Mouse (Mus musculus): ENCODE measurements around the gene Gm14862.
A peak's percentile ranks its signal among the peaks of the same experiment; 100 is the strongest.

Gene Gm14862

DNA sequence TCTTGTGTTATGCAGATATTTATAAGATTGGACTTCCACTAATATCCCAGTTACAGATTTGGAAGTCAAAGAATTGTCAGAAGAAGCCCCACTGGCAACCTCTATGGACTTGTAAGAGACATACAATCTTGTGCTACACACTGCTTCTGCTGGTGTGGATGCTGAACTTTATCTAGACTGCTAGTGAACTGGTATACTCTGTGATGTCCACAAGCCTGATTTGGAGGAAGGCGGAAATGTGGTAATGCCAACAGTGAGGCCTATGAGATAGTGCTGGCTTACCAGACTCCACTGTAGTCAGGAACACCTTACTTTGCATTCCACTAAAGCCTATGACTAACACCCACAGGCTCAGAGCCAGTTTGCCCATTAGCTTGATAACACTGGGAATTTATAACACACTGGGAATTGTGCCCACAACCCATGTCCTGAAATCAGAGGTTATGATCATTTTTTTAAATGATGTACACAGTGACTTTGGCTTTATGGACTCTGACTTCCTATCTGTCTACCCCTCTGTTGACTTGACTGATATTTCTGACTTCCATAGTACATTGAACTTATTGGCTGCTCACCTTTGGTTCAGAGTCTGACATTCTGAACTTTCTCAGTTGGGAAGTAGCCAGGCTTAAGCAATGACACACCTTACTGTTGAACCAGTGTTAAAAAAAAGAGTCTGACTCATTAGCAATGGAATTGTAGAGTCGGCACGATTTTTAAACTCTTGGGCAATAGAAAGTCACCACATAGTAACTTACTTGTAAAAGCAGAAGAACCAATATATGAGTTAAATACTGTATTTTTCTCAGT lies 34.1 kb downstream of the Gm14862 start:
- no peak for DNase-seq (ENCODE audit: low read depth, low spot score)

DNA sequence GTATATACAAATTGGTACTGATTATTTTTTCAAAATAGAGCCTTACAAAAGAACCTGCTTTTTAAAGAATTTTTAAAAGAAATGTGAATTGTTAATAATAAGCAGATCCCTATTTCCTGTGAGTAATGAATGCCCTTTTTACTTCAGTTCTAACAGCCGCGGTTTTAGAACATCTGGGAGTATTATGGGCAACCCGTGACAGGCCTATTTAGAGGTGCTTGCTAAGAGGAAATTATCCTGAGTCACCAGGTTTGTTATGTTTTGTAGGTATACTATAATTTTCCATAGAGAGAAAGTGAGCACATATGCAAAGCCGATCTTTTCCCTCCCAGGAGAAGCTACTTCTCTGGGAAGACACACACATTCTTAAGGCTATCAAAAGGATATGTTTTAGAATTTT lies 35.0 kb downstream of the Gm14862 start:
- no peak for DNase-seq (ENCODE audit: low read depth, low spot score)

DNA sequence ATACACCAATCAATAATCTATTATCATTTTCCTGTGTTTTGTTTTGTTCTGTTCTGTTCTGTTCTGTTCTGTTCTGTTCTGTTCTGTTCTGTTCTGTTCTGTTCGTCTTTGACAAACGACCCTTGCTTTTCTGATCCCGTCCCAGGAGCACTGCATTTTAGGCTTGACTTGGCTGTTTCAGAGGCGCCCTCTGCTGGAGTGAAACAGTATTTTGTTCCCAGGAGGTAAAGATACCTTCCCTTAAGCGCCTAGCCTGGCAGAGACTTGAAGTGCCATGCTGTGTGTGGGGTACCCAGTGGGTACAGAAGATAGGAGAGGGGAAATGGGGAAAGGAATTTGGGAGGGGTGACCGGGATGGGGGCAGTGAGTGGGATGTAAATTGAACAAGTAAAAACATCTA lies 35.5 kb downstream of the Gm14862 start:
- peak; percentile 59 for DNase-seq (ENCODE audit: low read depth, low spot score)

DNA sequence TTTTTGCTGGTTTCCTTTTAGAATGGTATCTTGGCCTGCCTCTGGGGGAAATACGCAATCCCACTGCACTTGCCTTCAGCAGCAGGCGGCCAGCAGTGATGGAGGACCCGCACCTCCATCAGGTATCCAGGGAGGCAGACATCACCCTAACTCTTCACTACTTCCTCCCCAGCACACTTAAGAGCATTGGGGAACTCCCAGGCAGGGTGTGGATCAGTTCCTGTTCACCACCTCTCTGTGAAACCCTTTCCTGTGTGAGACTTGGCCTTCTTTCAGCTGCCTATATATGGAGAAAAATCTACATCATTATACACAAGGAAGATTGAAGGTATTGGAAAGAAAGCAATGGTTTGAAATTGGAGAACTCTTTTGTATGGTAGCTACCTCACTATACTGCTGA lies 37.1 kb downstream of the Gm14862 start:
- peak; percentile 55 for DNase-seq (ENCODE audit: low read depth, low spot score)

DNA sequence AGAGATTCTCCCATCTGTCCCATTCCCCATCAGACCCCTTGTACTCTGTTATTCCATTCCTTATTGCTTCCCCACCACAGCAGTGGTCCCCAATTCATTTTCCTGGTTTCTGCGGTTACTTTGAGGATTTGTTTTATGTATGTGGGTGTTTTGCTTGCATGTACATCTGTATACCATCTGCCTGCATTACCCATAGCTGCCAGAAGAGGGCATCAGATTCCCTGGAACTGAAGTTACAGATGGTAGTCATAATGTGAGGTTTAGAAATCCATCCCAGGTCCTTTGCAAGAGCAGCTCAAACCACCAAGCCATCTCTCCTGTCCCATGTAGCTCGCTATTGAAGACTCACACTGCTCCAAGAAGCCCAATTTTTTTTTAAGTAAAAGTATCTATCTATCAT lies 40.5 kb downstream of the Gm14862 start:
- DNase-seq (ENCODE audit: low read depth, low spot score): peak; percentile 27

DNA sequence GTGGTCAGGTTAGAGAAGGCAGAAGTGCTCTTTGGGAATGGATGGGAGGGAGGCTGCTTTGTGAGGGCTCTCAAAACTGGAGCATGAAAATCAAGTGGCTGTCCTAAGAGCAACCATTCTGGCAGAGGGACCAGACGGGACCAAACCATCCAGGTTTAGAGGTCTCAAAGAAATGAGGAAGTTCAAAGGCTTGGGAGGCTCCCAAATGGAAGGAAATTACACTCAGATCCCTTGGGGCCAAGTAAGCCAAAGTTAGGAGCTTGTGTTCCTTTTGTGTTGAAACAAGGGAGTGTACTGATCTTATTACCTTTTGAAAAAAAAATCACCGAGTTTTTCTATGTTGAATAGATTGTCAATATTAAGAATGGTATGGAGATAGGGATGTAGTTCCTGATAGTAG lies 51.6 kb downstream of the Gm14862 start:
- DNase-seq (ENCODE audit: low read depth, low spot score): no peak

DNA sequence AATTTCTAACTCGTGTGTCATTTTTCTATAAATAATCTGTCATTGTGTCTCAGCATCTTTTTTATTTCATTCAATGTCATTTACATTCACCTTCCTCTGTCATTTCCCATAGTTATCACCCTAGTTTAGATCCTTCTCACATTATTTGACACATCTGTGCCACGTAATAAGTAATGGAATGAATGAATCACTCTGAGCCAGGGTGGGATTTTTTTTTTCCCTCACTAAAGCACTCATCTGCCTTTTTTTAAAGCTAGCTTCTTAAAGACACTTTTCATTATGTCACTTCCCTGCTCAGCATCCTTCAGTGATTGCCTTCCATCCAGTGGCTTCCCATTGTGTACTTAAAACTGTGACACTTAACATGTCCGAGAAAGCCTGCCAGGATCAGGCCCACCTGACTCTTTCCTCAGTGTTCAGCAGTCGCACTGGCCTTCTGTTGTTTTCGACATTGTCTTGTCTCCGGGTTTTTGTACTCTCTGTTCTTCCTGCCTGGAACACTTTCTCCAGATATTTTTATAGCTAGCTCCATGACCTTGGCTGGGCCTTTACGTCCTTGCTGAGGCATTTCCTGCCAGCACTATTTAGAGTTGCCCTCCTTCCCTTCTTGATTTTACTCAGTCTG lies 53.8 kb downstream of the Gm14862 start:
- peak; percentile 31 for DNase-seq (ENCODE audit: low read depth, low spot score)

DNA sequence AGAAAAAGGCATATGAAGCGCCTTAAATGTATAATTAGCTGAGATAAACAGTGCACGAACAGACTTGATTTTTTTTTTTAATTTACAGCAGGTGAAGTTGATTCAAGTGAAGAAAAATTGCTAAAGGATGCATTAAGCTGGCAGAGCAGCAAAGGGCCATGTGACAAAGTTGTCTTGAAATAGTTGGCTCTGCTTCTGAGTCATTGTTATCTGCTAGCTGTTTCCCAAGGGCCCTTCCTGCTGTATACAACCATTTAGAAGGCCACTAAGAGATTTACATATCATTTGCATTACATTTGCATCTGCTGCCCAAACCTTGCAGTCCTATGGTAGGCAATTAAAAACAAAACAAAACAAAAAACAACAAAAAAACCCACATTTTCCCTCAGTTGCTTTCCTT lies 54.7 kb downstream of the Gm14862 start:
- DNase-seq (ENCODE audit: low read depth, low spot score): peak; percentile 34

Data from CD4-positive helper T cell, adult 2 months (primary cell).